Mouse (Mus musculus): ENCODE measurements around the gene E2f8. TPM values are rescaled to one million over a fixed set of nuclear protein-coding genes. Genes with fewer than 3 reads are reported as not detected.

Gene E2f8
- total and polyA plus RNA-seq, 2 experiments from 2014 or later, result 1.1 to 2.0 TPM

DNA sequence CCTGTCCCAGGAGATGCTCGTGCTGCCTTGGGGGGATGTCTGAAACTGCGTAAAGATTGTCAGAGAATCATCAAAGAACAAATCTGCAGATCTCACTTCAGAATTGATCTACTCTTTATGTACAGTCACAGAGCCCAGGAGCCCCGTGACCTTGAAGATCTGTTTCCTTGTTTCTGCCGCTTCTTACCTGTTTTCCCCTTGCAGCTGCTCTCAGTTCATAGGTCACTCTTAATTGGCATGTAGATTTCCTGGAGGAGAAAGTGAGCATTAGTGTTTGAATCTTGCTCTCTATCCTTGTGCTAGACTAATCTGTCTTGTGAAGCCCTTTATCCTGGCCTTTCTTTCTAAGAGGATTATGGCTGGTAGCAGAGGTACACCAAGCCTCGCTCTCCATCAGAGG lies 59.7 kb downstream of the E2f8 start:
- H3K27me3 ChIP-seq (ENCODE audit: insufficient read depth, low read length), result no peaks in the 10 kb centered on the region
- H3K4me1 ChIP-seq (ENCODE audit: insufficient read depth), result no peaks in the 10 kb centered on the region
- no peak overlapping the region for H3K4me3 ChIP-seq (ENCODE audit: low read depth, low read length)
- WGBS, result 71% methylated on average over 5 of the region's 5 CpGs
- ATAC-seq, result no peak
- H3K27ac ChIP-seq (ENCODE audit: low read depth, low read length), result no peak overlapping the region
- H3K4me2 ChIP-seq (ENCODE audit: low read depth), result no peak overlapping the region
- TF ChIP-seq CTCF (IDR thresholded peaks at IDR 0.05; ENCODE audit: low read depth), result no peak
- no peak for DNase-seq
- no peak overlapping the region for H3K9ac ChIP-seq
- H3K36me3 ChIP-seq (ENCODE audit: insufficient read depth), result peaks cover 86% of the 10 kb centered on the region
- no peaks in the 10 kb centered on the region for H3K9me3 ChIP-seq (ENCODE audit: low read length)

Other genes with a start within 250 kb of the E2f8 start
- gene Mrgprb3, start 237.8 kb downstream of the E2f8 start, total RNA-seq (2014; rRNA removed), result not detected in 2 replicates
- gene Mrgprb3, start 237.8 kb downstream of the E2f8 start, polyA plus RNA-seq (2015; fragmentation: Nextera tagmentation; extraction: Ambion mirVana), result not detected in 2 replicates
- gene Zdhhc13, start 92.6 kb downstream of the E2f8 start, total RNA-seq (2014; rRNA removed), result 55.9 and 58.9 TPM in 2 replicates
- gene Zdhhc13, start 92.6 kb downstream of the E2f8 start, polyA plus RNA-seq (2015; fragmentation: Nextera tagmentation; extraction: Ambion mirVana), result 25.0 and 28.3 TPM in 2 replicates
- 1.2 TPM in 1 of 2 replicates, not detected in the other for gene Csrp3, start 33.6 kb downstream of the E2f8 start, total RNA-seq (2014; rRNA removed)
- not detected in 2 replicates for gene Csrp3, start 33.6 kb downstream of the E2f8 start, polyA plus RNA-seq (2015; fragmentation: Nextera tagmentation; extraction: Ambion mirVana)
- 44.0 and 46.9 TPM in 2 replicates for gene Nav2, start 27.1 kb upstream of the E2f8 start, total RNA-seq (2014; rRNA removed)
- 8.5 and 16.3 TPM in 2 replicates for gene Nav2, start 27.1 kb upstream of the E2f8 start, polyA plus RNA-seq (2015; fragmentation: Nextera tagmentation; extraction: Ambion mirVana)